Mouse (Mus musculus) erythroid progenitor cell, adult 5-6 weeks (primary cell): Measurements from ENCODE around the gene Traf7. TPM values are rescaled to one million over a fixed set of nuclear protein-coding genes. Genes with fewer than 3 reads are reported as not detected.

Experiments used
- ATAC-seq: replicated peaks from 2 replicates; pipeline ENCODE4 v1.8.0; 2016; ENCODE audit warnings: moderate number of reproducible peaks, mild to moderate bottlenecking, moderate TSS enrichment, inconsistent platforms; ENCODE audit not compliant: poor library complexity, low FRiP score, severe bottlenecking
- total RNA-seq, 2 experiments: library from RNA; stranded (forward) in 1 of 2; stranded (reverse) in 1 of 2; fragments of 150-400 nt in 1 of 2; fragments of 186-747, 209-891 nt in 1 of 2; gene quantifications; 2 replicates each; pipeline versions ENCODE4 v1.2.3 to v1.2.4; 2015 to 2017; ENCODE audit warnings: low replicate concordance in 2 of 2

Traf7 gene
- total RNA-seq, 2 experiments from 2014 or later, result 54.1 to 83.1 TPM

GRCm38 (mm10) chr17:24461580-24461979, 66.2 kb downstream of the Traf7 start:
- ATAC-seq, result peak; percentile 75; the same call in 1 of the 2 replicates

Other genes starting within 250 kb of the Traf7 start
- gene Abca17, start 176.9 kb downstream of the Traf7 start, total RNA-seq (2015; ENCODE audit: low replicate concordance), result not detected in 2 replicates
- not detected in 2 replicates for gene Abca17, start 176.9 kb downstream of the Traf7 start, total RNA-seq (2017; ENCODE audit: low replicate concordance)
- gene Abca3, start 176.0 kb downstream of the Traf7 start, total RNA-seq (2015; ENCODE audit: low replicate concordance), result 38.9 and 43.2 TPM in 2 replicates
- 45.6 and 46.2 TPM in 2 replicates for gene Abca3, start 176.0 kb downstream of the Traf7 start, total RNA-seq (2017; ENCODE audit: low replicate concordance)
- gene Rnps1, start 113.4 kb downstream of the Traf7 start, total RNA-seq (2015; ENCODE audit: low replicate concordance), result 78.6 and 100 TPM in 2 replicates
- gene Rnps1, start 113.4 kb downstream of the Traf7 start, total RNA-seq (2017; ENCODE audit: low replicate concordance), result 62.5 and 72.1 TPM in 2 replicates
- gene Eci1, start 101.3 kb downstream of the Traf7 start, total RNA-seq (2015; ENCODE audit: low replicate concordance), result 4.3 and 16.8 TPM in 2 replicates
- 6.2 TPM in 1 of 2 replicates, not detected in the other for gene Eci1, start 101.3 kb downstream of the Traf7 start, total RNA-seq (2017; ENCODE audit: low replicate concordance)
- 4.6 and 9.0 TPM in 2 replicates for gene Dnase1l2, start 84.8 kb downstream of the Traf7 start, total RNA-seq (2015; ENCODE audit: low replicate concordance)
- gene Dnase1l2, start 84.8 kb downstream of the Traf7 start, total RNA-seq (2017; ENCODE audit: low replicate concordance), result 1.2 and 4.0 TPM in 2 replicates
- 34.8 and 64.5 TPM in 2 replicates for gene E4f1, start 57.6 kb downstream of the Traf7 start, total RNA-seq (2015; ENCODE audit: low replicate concordance)
- 24.8 and 28.7 TPM in 2 replicates for gene E4f1, start 57.6 kb downstream of the Traf7 start, total RNA-seq (2017; ENCODE audit: low replicate concordance)
- 28.1 and 48.6 TPM in 2 replicates for gene Pgp, start 57.5 kb downstream of the Traf7 start, total RNA-seq (2015; ENCODE audit: low replicate concordance)
- 35.8 and 43.4 TPM in 2 replicates for gene Pgp, start 57.5 kb downstream of the Traf7 start, total RNA-seq (2017; ENCODE audit: low replicate concordance)
- gene Bricd5, start 54.1 kb downstream of the Traf7 start, total RNA-seq (2015; ENCODE audit: low replicate concordance), result not detected in 2 replicates
- gene Bricd5, start 54.1 kb downstream of the Traf7 start, total RNA-seq (2017; ENCODE audit: low replicate concordance), result 2.1 TPM in 1 of 2 replicates, not detected in the other
- gene Mlst8, start 48.9 kb downstream of the Traf7 start, total RNA-seq (2015; ENCODE audit: low replicate concordance), result 6.5 and 27.7 TPM in 2 replicates
- gene Mlst8, start 48.9 kb downstream of the Traf7 start, total RNA-seq (2017; ENCODE audit: low replicate concordance), result 16.8 and 20.5 TPM in 2 replicates
- gene Caskin1, start 39.3 kb downstream of the Traf7 start, total RNA-seq (2015; ENCODE audit: low replicate concordance), result not detected in 2 replicates
- gene Caskin1, start 39.3 kb downstream of the Traf7 start, total RNA-seq (2017; ENCODE audit: low replicate concordance), result not detected in 2 replicates
- gene Rab26, start 6.3 kb upstream of the Traf7 start, total RNA-seq (2015; ENCODE audit: low replicate concordance), result 1.1 TPM in 1 of 2 replicates, not detected in the other
- gene Rab26, start 6.3 kb upstream of the Traf7 start, total RNA-seq (2017; ENCODE audit: low replicate concordance), result not detected in 2 replicates
- 11.3 and 11.9 TPM in 2 replicates for gene Pkd1, start 21.9 kb upstream of the Traf7 start, total RNA-seq (2015; ENCODE audit: low replicate concordance)
- 11.7 and 22.5 TPM in 2 replicates for gene Pkd1, start 21.9 kb upstream of the Traf7 start, total RNA-seq (2017; ENCODE audit: low replicate concordance)
- gene Tsc2, start 104.7 kb upstream of the Traf7 start, total RNA-seq (2015; ENCODE audit: low replicate concordance), result 49.0 and 56.6 TPM in 2 replicates
- gene Tsc2, start 104.7 kb upstream of the Traf7 start, total RNA-seq (2017; ENCODE audit: low replicate concordance), result 13.5 and 28.4 TPM in 2 replicates
- not detected in 2 replicates for gene Nthl1, start 104.7 kb upstream of the Traf7 start, total RNA-seq (2015; ENCODE audit: low replicate concordance)
- gene Nthl1, start 104.7 kb upstream of the Traf7 start, total RNA-seq (2017; ENCODE audit: low replicate concordance), result 0.39 and 1.1 TPM in 2 replicates
- gene Slc9a3r2, start 122.4 kb upstream of the Traf7 start, total RNA-seq (2015; ENCODE audit: low replicate concordance), result 0.84 TPM in 1 of 2 replicates, not detected in the other
- gene Slc9a3r2, start 122.4 kb upstream of the Traf7 start, total RNA-seq (2017; ENCODE audit: low replicate concordance), result not detected in 2 replicates
- gene Npw, start 130.5 kb upstream of the Traf7 start, total RNA-seq (2015; ENCODE audit: low replicate concordance), result not detected in 2 replicates
- gene Npw, start 130.5 kb upstream of the Traf7 start, total RNA-seq (2017; ENCODE audit: low replicate concordance), result not detected in 2 replicates
- 13.4 and 18.4 TPM in 2 replicates for gene Zfp598, start 141.7 kb upstream of the Traf7 start, total RNA-seq (2015; ENCODE audit: low replicate concordance)
- 9.2 and 12.0 TPM in 2 replicates for gene Zfp598, start 141.7 kb upstream of the Traf7 start, total RNA-seq (2017; ENCODE audit: low replicate concordance)
- gene Syngr3, start 162.0 kb upstream of the Traf7 start, total RNA-seq (2015; ENCODE audit: low replicate concordance), result not detected in 2 replicates
- gene Syngr3, start 162.0 kb upstream of the Traf7 start, total RNA-seq (2017; ENCODE audit: low replicate concordance), result not detected in 2 replicates
- 9.6 and 15.9 TPM in 2 replicates for gene Gfer, start 168.2 kb upstream of the Traf7 start, total RNA-seq (2015; ENCODE audit: low replicate concordance)
- gene Gfer, start 168.2 kb upstream of the Traf7 start, total RNA-seq (2017; ENCODE audit: low replicate concordance), result 14.0 and 15.7 TPM in 2 replicates
- not detected in 2 replicates for gene Noxo1, start 168.3 kb upstream of the Traf7 start, total RNA-seq (2015; ENCODE audit: low replicate concordance)
- not detected in 2 replicates for gene Noxo1, start 168.3 kb upstream of the Traf7 start, total RNA-seq (2017; ENCODE audit: low replicate concordance)
- 5.8 and 10.1 TPM in 2 replicates for gene Tbl3, start 179.7 kb upstream of the Traf7 start, total RNA-seq (2015; ENCODE audit: low replicate concordance)
- gene Tbl3, start 179.7 kb upstream of the Traf7 start, total RNA-seq (2017; ENCODE audit: low replicate concordance), result 4.8 and 9.0 TPM in 2 replicates
- not detected in 2 replicates for gene Rnf151, start 190.1 kb upstream of the Traf7 start, total RNA-seq (2015; ENCODE audit: low replicate concordance)
- not detected in 2 replicates for gene Rnf151, start 190.1 kb upstream of the Traf7 start, total RNA-seq (2017; ENCODE audit: low replicate concordance)
- gene Rps2, start 190.2 kb upstream of the Traf7 start, total RNA-seq (2015; ENCODE audit: low replicate concordance), result 1,299 and 1,601 TPM in 2 replicates
- 315 and 526 TPM in 2 replicates for gene Rps2, start 190.2 kb upstream of the Traf7 start, total RNA-seq (2017; ENCODE audit: low replicate concordance)
- 178 and 200 TPM in 2 replicates for gene Ndufb10, start 196.5 kb upstream of the Traf7 start, total RNA-seq (2015; ENCODE audit: low replicate concordance)
- 84.0 and 122 TPM in 2 replicates for gene Ndufb10, start 196.5 kb upstream of the Traf7 start, total RNA-seq (2017; ENCODE audit: low replicate concordance)
- gene Rpl3l, start 199.9 kb upstream of the Traf7 start, total RNA-seq (2015; ENCODE audit: low replicate concordance), result not detected in 2 replicates
- gene Rpl3l, start 199.9 kb upstream of the Traf7 start, total RNA-seq (2017; ENCODE audit: low replicate concordance), result not detected in 2 replicates
- gene Msrb1, start 208.7 kb upstream of the Traf7 start, total RNA-seq (2015; ENCODE audit: low replicate concordance), result 108 and 112 TPM in 2 replicates
- 29.5 and 61.6 TPM in 2 replicates for gene Msrb1, start 208.7 kb upstream of the Traf7 start, total RNA-seq (2017; ENCODE audit: low replicate concordance)
- gene Hs3st6, start 225.1 kb upstream of the Traf7 start, total RNA-seq (2015; ENCODE audit: low replicate concordance), result not detected in 2 replicates
- gene Hs3st6, start 225.1 kb upstream of the Traf7 start, total RNA-seq (2017; ENCODE audit: low replicate concordance), result not detected in 2 replicates